Mouse (Mus musculus) erythroblast, embryonic 14.5 days (primary cell): ENCODE measurements around the gene Tenm4. TPM values are rescaled to one million over a fixed set of nuclear protein-coding genes. Genes with fewer than 3 reads are reported as not detected.

Source experiments
- H3K27me3 ChIP-seq: 2 replicates; pipeline ENCODE4 v1.6.1; 2012; ENCODE audit warnings: inconsistent platforms; ENCODE audit not compliant: control insufficient read depth
- H3K36me3 ChIP-seq: 2 replicates; pipeline ENCODE4 v1.6.1; 2012; ENCODE audit warnings: mild to moderate bottlenecking, inconsistent platforms; ENCODE audit not compliant: control insufficient read depth
- H3K4me1 ChIP-seq: 2 replicates; pipeline ENCODE4 v1.6.1; 2012; ENCODE audit warnings: inconsistent platforms; ENCODE audit not compliant: control insufficient read depth
- H3K4me3 ChIP-seq: replicated peaks from 2 replicates; pipeline ENCODE3; 2012; ENCODE audit warnings: moderate library complexity, mild to moderate bottlenecking, inconsistent platforms
- H3K9me3 ChIP-seq: 2 replicates; pipeline ENCODE4 v1.6.1; 2012; ENCODE audit warnings: low read length, inconsistent platforms, mixed read lengths; ENCODE audit not compliant: control insufficient read depth
- GATA1 ChIP-seq: IDR thresholded peaks from 2 replicates; pipeline ENCODE4 v1.6.1; 2012; ENCODE audit warnings: low read length, inconsistent platforms, mixed read lengths
- TAL1 ChIP-seq: IDR thresholded peaks from 3 replicates; pipeline ENCODE4 v1.6.1; 2012; ENCODE audit warnings: low read length, inconsistent platforms, mixed read lengths
- polyA plus RNA-seq: library from polyadenylated mRNA; stranded (reverse); fragments of >175 nt; gene quantifications from 2 replicates; pipeline ENCODE4 v1.2.3, GENCODE M21; 2012

The Tenm4 gene
- polyA plus RNA-seq, 1 experiment: not detected

- Histone ChIP-seq H3K36me3 (no peaks in the 10 kb centered on the region), H3K4me1 (no peaks in the 10 kb centered on the region), H3K4me3 (no peak overlapping the region), H3K9me3 (no peaks in the 10 kb centered on the region), H3K27me3 (no peaks in the 10 kb centered on the region)
- TF ChIP-seq TAL1: no peak
- no peak for TF ChIP-seq GATA1
Measured at GRCm38 (mm10) chr7:96524486-96525205, 353.6 kb downstream of the Tenm4 start.

DNA sequence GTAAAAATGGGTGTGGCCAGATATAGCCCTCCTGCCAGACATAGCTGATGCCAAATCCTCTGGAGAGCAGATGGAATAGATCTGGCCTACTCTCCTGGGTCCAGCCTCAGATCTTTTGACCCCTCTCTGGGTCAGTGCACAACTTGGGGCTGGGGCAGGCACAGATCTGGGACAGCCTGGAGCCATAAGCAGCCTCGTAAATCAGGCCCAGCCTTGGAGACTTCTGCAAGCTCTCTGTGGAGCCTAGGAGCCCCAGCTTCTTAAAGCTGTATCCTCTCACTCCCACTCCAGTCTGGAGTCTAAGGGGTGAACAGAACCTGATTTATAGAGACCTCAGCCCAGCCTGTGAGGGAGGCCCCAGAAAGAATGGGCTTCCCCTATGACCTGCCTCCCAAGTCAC is 354.3 kb downstream of the Tenm4 start:
- Histone ChIP-seq H3K27me3 (no peaks in the 10 kb centered on the region), H3K9me3 (no peaks in the 10 kb centered on the region), H3K4me3 (no peak overlapping the region), H3K4me1 (no peaks in the 10 kb centered on the region), H3K36me3 (no peaks in the 10 kb centered on the region)
- TF ChIP-seq TAL1 (no peak), GATA1 (no peak)

GRCm38 (mm10) chr7:96530571-96531426 is 359.8 kb downstream of the Tenm4 start:
- Histone ChIP-seq H3K27me3 (no peaks in the 10 kb centered on the region), H3K36me3 (no peaks in the 10 kb centered on the region), H3K4me3 (no peak overlapping the region), H3K4me1 (no peaks in the 10 kb centered on the region), H3K9me3 (no peaks in the 10 kb centered on the region)
- TF ChIP-seq TAL1 (no peak), GATA1 (no peak)

GRCm38 (mm10) chr7:96531954-96532737 is 361.1 kb downstream of the Tenm4 start:
- Histone ChIP-seq H3K9me3 (no peaks in the 10 kb centered on the region), H3K4me1 (no peaks in the 10 kb centered on the region), H3K36me3 (no peaks in the 10 kb centered on the region), H3K4me3 (no peak overlapping the region), H3K27me3 (no peaks in the 10 kb centered on the region)
- TF ChIP-seq GATA1 (no peak), TAL1 (no peak)

- Histone ChIP-seq H3K27me3 (no peaks in the 10 kb centered on the region), H3K4me1 (no peaks in the 10 kb centered on the region), H3K36me3 (no peaks in the 10 kb centered on the region), H3K4me3 (no peak overlapping the region), H3K9me3 (no peaks in the 10 kb centered on the region)
- TF ChIP-seq TAL1 (no peak), GATA1 (no peak)
Measured at GRCm38 (mm10) chr7:96532804-96533400, 361.9 kb downstream of the Tenm4 start.

- H3K9me3 ChIP-seq: no peaks in the 10 kb centered on the region
- H3K27me3 ChIP-seq: no peaks in the 10 kb centered on the region
- no peaks in the 10 kb centered on the region for H3K4me1 ChIP-seq
- H3K36me3 ChIP-seq: no peaks in the 10 kb centered on the region
- no peak overlapping the region for H3K4me3 ChIP-seq
- no peak for TF ChIP-seq GATA1
Measured at GRCm38 (mm10) chr7:96536313-96536880, 365.4 kb downstream of the Tenm4 start.

DNA sequence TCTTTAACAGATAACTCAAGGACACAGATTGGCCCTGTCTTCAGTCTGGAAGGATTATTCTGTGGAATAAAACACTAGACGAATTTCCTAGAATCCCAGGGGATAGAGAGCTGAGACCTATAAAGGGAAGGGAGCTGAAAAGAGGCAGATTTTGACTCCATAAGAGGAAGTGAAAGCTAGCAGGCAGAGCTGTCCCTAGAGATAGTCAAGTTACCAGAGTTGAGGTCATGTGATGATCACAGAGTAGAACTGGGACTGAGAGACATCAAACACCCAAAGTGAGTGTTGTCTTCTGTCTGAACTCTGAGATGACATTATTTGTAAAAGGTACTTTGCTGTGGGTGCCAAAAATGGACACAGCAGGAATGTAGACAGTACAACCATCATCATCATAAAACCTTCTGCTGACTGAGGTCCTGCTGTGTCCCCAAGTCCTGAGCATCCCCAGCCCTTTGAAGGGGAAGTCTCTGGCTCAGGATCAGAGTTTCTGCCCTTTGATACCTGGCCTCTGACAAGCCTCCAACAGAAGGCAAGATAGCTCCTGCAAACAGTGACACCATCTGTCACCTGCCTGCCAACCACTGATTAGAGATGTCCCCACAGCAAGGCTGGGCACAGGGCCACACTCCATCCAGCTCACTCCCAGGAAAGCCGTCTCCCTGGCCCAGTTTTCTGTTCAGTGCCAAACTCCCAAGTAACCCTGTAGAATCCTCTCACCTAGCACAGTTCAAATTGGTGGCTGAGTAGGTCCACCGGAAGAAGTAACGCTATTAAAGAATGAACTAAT is 368.4 kb downstream of the Tenm4 start:
- Histone ChIP-seq H3K36me3 (no peaks in the 10 kb centered on the region), H3K4me3 (no peak overlapping the region), H3K4me1 (no peaks in the 10 kb centered on the region), H3K27me3 (no peaks in the 10 kb centered on the region), H3K9me3 (no peaks in the 10 kb centered on the region)
- TF ChIP-seq GATA1 (no peak), TAL1 (no peak)

- H3K36me3 ChIP-seq: no peaks in the 10 kb centered on the region
- H3K4me3 ChIP-seq: no peak overlapping the region
- TF ChIP-seq TAL1 (no peak), GATA1 (no peak)
Measured at GRCm38 (mm10) chr7:96540458-96541096, 369.5 kb downstream of the Tenm4 start.

More at GRCm38 (mm10) chr7:96540458-96541096, 369.5 kb downstream of the Tenm4 start:
- no peaks in the 10 kb centered on the region for H3K4me1 ChIP-seq
- H3K9me3 ChIP-seq: no peaks in the 10 kb centered on the region
- no peaks in the 10 kb centered on the region for H3K27me3 ChIP-seq
